Mouse (Mus musculus) right cerebral cortex, postnatal 25 days (tissue): Measurements from ENCODE around the gene Adgrb3.

Experiments
- DNase-seq: peaks from one replicate; pipeline ENCODE4 v3.0.0; 2022

Gene Adgrb3

GRCm38 (mm10) chr1:25828971-25829920 is at the start of gene Adgrb3:
TSS of gene Adgrb3 (minus strand) at chr1:25829707.
- DNase-seq: peak; percentile 43

- DNase-seq: no peak
Observed at GRCm38 (mm10) chr1:25877526-25877925, 48.0 kb upstream of the Adgrb3 start.

- no peak for DNase-seq
Observed at GRCm38 (mm10) chr1:25857473-25857872, 28.0 kb upstream of the Adgrb3 start.

- DNase-seq: no peak
Observed at GRCm38 (mm10) chr1:25854451-25854978, 25.0 kb upstream of the Adgrb3 start.

GRCm38 (mm10) chr1:25832260-25832659 is 2.8 kb upstream of the Adgrb3 start:
- no peak for DNase-seq

GRCm38 (mm10) chr1:25831521-25831900 is 2.0 kb upstream of the Adgrb3 start:
- no peak for DNase-seq

- DNase-seq: peak; percentile 24
Observed at GRCm38 (mm10) chr1:25830757-25831520, 1.4 kb upstream of the Adgrb3 start.

- peak; percentile 84 for DNase-seq
Observed at GRCm38 (mm10) chr1:25829921-25830751, 629 bp upstream of the Adgrb3 start.

GRCm38 (mm10) chr1:25828071-25828755 is 1.3 kb downstream of the Adgrb3 start:
- DNase-seq: peak; percentile 26

GRCm38 (mm10) chr1:25827436-25827835 is 2.1 kb downstream of the Adgrb3 start:
- DNase-seq: peak; percentile 29

- peak; percentile 37 for DNase-seq
Observed at GRCm38 (mm10) chr1:25826771-25827170, 2.7 kb downstream of the Adgrb3 start.

GRCm38 (mm10) chr1:25824626-25825025 is 4.9 kb downstream of the Adgrb3 start:
- DNase-seq: peak; percentile 23

GRCm38 (mm10) chr1:25823961-25824360 is 5.5 kb downstream of the Adgrb3 start:
- DNase-seq: peak; percentile 14

- no peak for DNase-seq
Observed at GRCm38 (mm10) chr1:25815491-25815890, 14.0 kb downstream of the Adgrb3 start.

- no peak for DNase-seq
Observed at GRCm38 (mm10) chr1:25778784-25779183, 50.7 kb downstream of the Adgrb3 start.

GRCm38 (mm10) chr1:25777459-25777858 is 52.0 kb downstream of the Adgrb3 start:
- no peak for DNase-seq

GRCm38 (mm10) chr1:25775440-25776130 is 53.9 kb downstream of the Adgrb3 start:
- no peak for DNase-seq

- DNase-seq: no peak
Observed at GRCm38 (mm10) chr1:25768958-25769357, 60.5 kb downstream of the Adgrb3 start.

GRCm38 (mm10) chr1:25755265-25755664 is 74.2 kb downstream of the Adgrb3 start:
- no peak for DNase-seq

- no peak for DNase-seq
Observed at GRCm38 (mm10) chr1:25754528-25754927, 75.0 kb downstream of the Adgrb3 start.

- DNase-seq: no peak
Observed at GRCm38 (mm10) chr1:25745575-25745974, 83.9 kb downstream of the Adgrb3 start.
